Mouse (Mus musculus): ENCODE data around the gene Adam15.

GRCm38 (mm10) chr3:89318316-89318715, 31.5 kb downstream of the Adam15 start:
- TF ChIP-seq CTCF (IDR thresholded peaks at IDR 0.05 in 2 of 3, conservative IDR thresholded peaks at IDR 0.05 in 1 of 3; ENCODE audit: control insufficient read depth in 1 of 3, insufficient read depth in 1 of 3, low read depth in 2 of 3, low read length in 3 of 3, poor library complexity in 1 of 3, severe bottlenecking in 1 of 3): no peak
- no peak for TF ChIP-seq SMC3 (IDR thresholded peaks at IDR 0.05; ENCODE audit: low read depth, low read length)
- TF ChIP-seq CHD2 (IDR thresholded peaks at IDR 0.05; ENCODE audit: low read length): no peak
- no peak for TF ChIP-seq GABPA (IDR thresholded peaks at IDR 0.05; ENCODE audit: low read depth, low read length)
- no peak for TF ChIP-seq MYC (IDR thresholded peaks at IDR 0.05; ENCODE audit: low read depth, low read length)
- TF ChIP-seq RAD21 (IDR thresholded peaks at IDR 0.05; ENCODE audit: low read depth, low read length): no peak

Data from MEL (cell line).